Mouse (Mus musculus) brain, embryonic 14.5 days (tissue): Measurements from ENCODE around the gene Aplp2. TPM values are rescaled to one million over a fixed set of nuclear protein-coding genes. Genes with fewer than 3 reads are reported as not detected.
A peak's percentile ranks its signal among the peaks of the same experiment; 100 is the strongest.
"Not testable (repeated sequence)": the region's sequence is repeated elsewhere in the genome, so short reads cannot be mapped to it uniquely, and the experiment has no call there.

Experiments
- DNase-seq: peaks from one replicate; pipeline ENCODE4 v3.0.0-alpha.2; 2011; ENCODE audit warnings: low read depth
- CTCF ChIP-seq: fragments of 200-500 bp; IDR thresholded peaks from 2 replicates; pipeline ENCODE4 v1.5.1; 2012; ENCODE audit warnings: inconsistent platforms, mild to moderate bottlenecking, moderate library complexity, borderline replicate concordance; ENCODE audit not compliant: insufficient read depth, insufficient read length; ENCODE audit errors: extremely low read depth
- POLR2A ChIP-seq: fragments of 200-500 bp; IDR thresholded peaks from 2 replicates; pipeline ENCODE4 v1.6.1; 2012; ENCODE audit warnings: mild to moderate bottlenecking, inconsistent platforms, borderline replicate concordance; ENCODE audit not compliant: poor library complexity, insufficient read depth, insufficient read length, severe bottlenecking; ENCODE audit errors: extremely low read depth
- polyA plus RNA-seq: library from polyadenylated mRNA; depleted of rRNA; stranded (reverse); fragments of >200 nt; gene quantifications from 2 replicates; pipeline ENCODE4 v1.2.3, GENCODE M21; 2012

Aplp2 gene
- polyA plus RNA-seq, 1 experiment, result 363 TPM

- TF ChIP-seq POLR2A, result no peak
- no peak for TF ChIP-seq CTCF
- no peak for DNase-seq
Measured at GRCm38 (mm10) chr9:31189194-31189593, 22.4 kb downstream of the Aplp2 start.

- TF ChIP-seq POLR2A (no peak), CTCF (no peak)
- DNase-seq, result no peak
Measured at GRCm38 (mm10) chr9:31184439-31184838, 27.2 kb downstream of the Aplp2 start.

- no peak for TF ChIP-seq CTCF
- no peak for TF ChIP-seq POLR2A
- DNase-seq, result no peak
Measured at GRCm38 (mm10) chr9:31183061-31183460, 28.6 kb downstream of the Aplp2 start.

GRCm38 (mm10) chr9:31181291-31182085 lies 30.1 kb downstream of the Aplp2 start:
- no peak for TF ChIP-seq POLR2A
- TF ChIP-seq CTCF, result no peak
- no peak for DNase-seq

- TF ChIP-seq CTCF (no peak), POLR2A (no peak)
- peak; percentile 24 for DNase-seq
Measured at GRCm38 (mm10) chr9:31177692-31178091, 33.9 kb downstream of the Aplp2 start.

GRCm38 (mm10) chr9:31176379-31177130 lies 35.1 kb downstream of the Aplp2 start:
- TF ChIP-seq POLR2A, result no peak
- TF ChIP-seq CTCF, result no peak
- DNase-seq, result peak; percentile 90

- no peak for DNase-seq
- TF ChIP-seq CTCF, result no peak
Measured at GRCm38 (mm10) chr9:31175978-31176377, 35.6 kb downstream of the Aplp2 start.

- no peak for TF ChIP-seq CTCF
- no peak for TF ChIP-seq POLR2A
- DNase-seq, result no peak
Measured at GRCm38 (mm10) chr9:31175346-31175745, 36.3 kb downstream of the Aplp2 start.

GRCm38 (mm10) chr9:31168356-31169093 lies 43.1 kb downstream of the Aplp2 start:
- TF ChIP-seq POLR2A (no peak), CTCF (no peak)
- DNase-seq, result no peak

GRCm38 (mm10) chr9:31167305-31167704 lies 44.3 kb downstream of the Aplp2 start:
- DNase-seq, result no peak
- TF ChIP-seq POLR2A, result no peak
- no peak for TF ChIP-seq CTCF

- DNase-seq, result not testable (repeated sequence)
Measured at GRCm38 (mm10) chr9:31165505-31165904, 46.1 kb downstream of the Aplp2 start.

- no peak for TF ChIP-seq POLR2A
- no peak for TF ChIP-seq CTCF
- no peak for DNase-seq
Measured at GRCm38 (mm10) chr9:31163327-31163726, 48.3 kb downstream of the Aplp2 start.

- TF ChIP-seq POLR2A (no peak), CTCF (no peak)
- no peak for DNase-seq
Measured at GRCm38 (mm10) chr9:31162911-31163310, 48.7 kb downstream of the Aplp2 start.
